Mouse (Mus musculus): ENCODE measurements at regions not wholly inside any gene's neighbourhood (a gene's known extent, or its start where the extent isn't known, plus 50 kb on each side); places are given as distances from the start of the nearest gene placed in this dataset.

- TF ChIP-seq POU5F1 (IDR thresholded peaks at IDR 0.05; ENCODE audit: borderline replicate concordance, low read length): no peak
- TF ChIP-seq CTCF (conservative IDR thresholded peaks at IDR 0.05; ENCODE audit: low read length): no peak
- no peak for TF ChIP-seq NANOG (IDR thresholded peaks at IDR 0.05; ENCODE audit: borderline replicate concordance, low read length)
- Histone ChIP-seq H3K36me3 (ENCODE audit: insufficient read depth, low read length) (no peaks in the 10 kb centered on the region), H3K9me3 (ENCODE audit: low read length) (no peaks in the 10 kb centered on the region), H3K4me3 (replicated peaks; ENCODE audit: low read length) (no peak overlapping the region), H3K4me1 (replicated peaks; ENCODE audit: low read depth, low read length) (no peaks in the 10 kb centered on the region), H3K27me3 (ENCODE audit: insufficient read depth, low read length) (no peaks in the 10 kb centered on the region)
These were observed 498.0 kb upstream of the Jmjd1c start for GRCm38 (mm10) chr10:66597952-66598351.

GRCm38 (mm10) chr10:66607141-66607540 is 488.8 kb upstream of the Jmjd1c start:
- no peak for TF ChIP-seq CTCF (conservative IDR thresholded peaks at IDR 0.05; ENCODE audit: low read length)
- no peak for TF ChIP-seq POU5F1 (IDR thresholded peaks at IDR 0.05; ENCODE audit: borderline replicate concordance, low read length)
- TF ChIP-seq NANOG (IDR thresholded peaks at IDR 0.05; ENCODE audit: borderline replicate concordance, low read length): no peak
- H3K36me3 ChIP-seq (ENCODE audit: insufficient read depth, low read length): no peaks in the 10 kb centered on the region

GRCm38 (mm10) chr10:66616280-66616679 is 479.6 kb upstream of the Jmjd1c start:
- no peak overlapping the region for H3K4me3 ChIP-seq (replicated peaks; ENCODE audit: low read length)
- TF ChIP-seq POU5F1 (IDR thresholded peaks at IDR 0.05; ENCODE audit: borderline replicate concordance, low read length): no peak

More at GRCm38 (mm10) chr10:66607141-66607540, 488.8 kb upstream of the Jmjd1c start:
- no peaks in the 10 kb centered on the region for H3K4me1 ChIP-seq (replicated peaks; ENCODE audit: low read depth, low read length)
- H3K4me3 ChIP-seq (replicated peaks; ENCODE audit: low read length): no peak overlapping the region
- H3K9me3 ChIP-seq (ENCODE audit: low read length): no peaks in the 10 kb centered on the region
- H3K27me3 ChIP-seq (ENCODE audit: insufficient read depth, low read length): no peaks in the 10 kb centered on the region

GRCm38 (mm10) chr10:66630996-66631395 is 464.9 kb upstream of the Jmjd1c start:
- H3K36me3 ChIP-seq (ENCODE audit: insufficient read depth, low read length): no peaks in the 10 kb centered on the region
- no peaks in the 10 kb centered on the region for H3K4me1 ChIP-seq (replicated peaks; ENCODE audit: low read depth, low read length)
- no peaks in the 10 kb centered on the region for H3K9me3 ChIP-seq (ENCODE audit: low read length)
- no peak overlapping the region for H3K4me3 ChIP-seq (replicated peaks; ENCODE audit: low read length)
- H3K27me3 ChIP-seq (ENCODE audit: insufficient read depth, low read length): no peaks in the 10 kb centered on the region
- TF ChIP-seq CTCF (conservative IDR thresholded peaks at IDR 0.05; ENCODE audit: low read length) (no peak), POU5F1 (IDR thresholded peaks at IDR 0.05; ENCODE audit: borderline replicate concordance, low read length) (no peak), NANOG (IDR thresholded peaks at IDR 0.05; ENCODE audit: borderline replicate concordance, low read length) (no peak)

More at GRCm38 (mm10) chr10:66616280-66616679, 479.6 kb upstream of the Jmjd1c start:
- H3K36me3 ChIP-seq (ENCODE audit: insufficient read depth, low read length): no peaks in the 10 kb centered on the region
- H3K4me1 ChIP-seq (replicated peaks; ENCODE audit: low read depth, low read length): no peaks in the 10 kb centered on the region
- H3K9me3 ChIP-seq (ENCODE audit: low read length): peaks cover 30% of the 10 kb centered on the region
- H3K27me3 ChIP-seq (ENCODE audit: insufficient read depth, low read length): no peaks in the 10 kb centered on the region

- Histone ChIP-seq H3K4me3 (replicated peaks; ENCODE audit: low read length) (no peak overlapping the region), H3K27me3 (ENCODE audit: insufficient read depth, low read length) (no peaks in the 10 kb centered on the region), H3K36me3 (ENCODE audit: insufficient read depth, low read length) (no peaks in the 10 kb centered on the region), H3K9me3 (ENCODE audit: low read length) (no peaks in the 10 kb centered on the region), H3K4me1 (replicated peaks; ENCODE audit: low read depth, low read length) (no peaks in the 10 kb centered on the region)
- TF ChIP-seq POU5F1 (IDR thresholded peaks at IDR 0.05; ENCODE audit: borderline replicate concordance, low read length): no peak
- TF ChIP-seq NANOG (IDR thresholded peaks at IDR 0.05; ENCODE audit: borderline replicate concordance, low read length): no peak
- TF ChIP-seq CTCF (conservative IDR thresholded peaks at IDR 0.05; ENCODE audit: low read length): no peak
These were observed 454.8 kb upstream of the Jmjd1c start for GRCm38 (mm10) chr10:66640890-66641847.

- TF ChIP-seq CTCF (conservative IDR thresholded peaks at IDR 0.05; ENCODE audit: low read length): no peak
- TF ChIP-seq NANOG (IDR thresholded peaks at IDR 0.05; ENCODE audit: borderline replicate concordance, low read length): no peak
- no peak for TF ChIP-seq POU5F1 (IDR thresholded peaks at IDR 0.05; ENCODE audit: borderline replicate concordance, low read length)
- H3K36me3 ChIP-seq (ENCODE audit: insufficient read depth, low read length): no peaks in the 10 kb centered on the region
- no peaks in the 10 kb centered on the region for H3K4me1 ChIP-seq (replicated peaks; ENCODE audit: low read depth, low read length)
- H3K4me3 ChIP-seq (replicated peaks; ENCODE audit: low read length): no peak overlapping the region
- H3K27me3 ChIP-seq (ENCODE audit: insufficient read depth, low read length): no peaks in the 10 kb centered on the region
- H3K9me3 ChIP-seq (ENCODE audit: low read length): no peaks in the 10 kb centered on the region
These were observed 454.0 kb upstream of the Jmjd1c start for GRCm38 (mm10) chr10:66641966-66642365.

- no peak overlapping the region for H3K4me3 ChIP-seq (replicated peaks; ENCODE audit: low read length)
- H3K36me3 ChIP-seq (ENCODE audit: insufficient read depth, low read length): no peaks in the 10 kb centered on the region
- no peaks in the 10 kb centered on the region for H3K4me1 ChIP-seq (replicated peaks; ENCODE audit: low read depth, low read length)
- no peak for TF ChIP-seq NANOG (IDR thresholded peaks at IDR 0.05; ENCODE audit: borderline replicate concordance, low read length)
- no peak for TF ChIP-seq CTCF (conservative IDR thresholded peaks at IDR 0.05; ENCODE audit: low read length)
- TF ChIP-seq POU5F1 (IDR thresholded peaks at IDR 0.05; ENCODE audit: borderline replicate concordance, low read length): no peak
- H3K9me3 ChIP-seq (ENCODE audit: low read length): no peaks in the 10 kb centered on the region
- no peaks in the 10 kb centered on the region for H3K27me3 ChIP-seq (ENCODE audit: insufficient read depth, low read length)
These were observed 452.8 kb upstream of the Jmjd1c start for GRCm38 (mm10) chr10:66643160-66643559.

GRCm38 (mm10) chr10:66657520-66657919 is 438.4 kb upstream of the Jmjd1c start:
- no peaks in the 10 kb centered on the region for H3K27me3 ChIP-seq (ENCODE audit: insufficient read depth, low read length)
- H3K36me3 ChIP-seq (ENCODE audit: insufficient read depth, low read length): no peaks in the 10 kb centered on the region
- peaks cover 6% of the 10 kb centered on the region; the same call in 1 of the 2 replicates for H3K9me3 ChIP-seq (ENCODE audit: low read length)
- TF ChIP-seq CTCF (conservative IDR thresholded peaks at IDR 0.05; ENCODE audit: low read length) (no peak), POU5F1 (IDR thresholded peaks at IDR 0.05; ENCODE audit: borderline replicate concordance, low read length) (no peak), NANOG (IDR thresholded peaks at IDR 0.05; ENCODE audit: borderline replicate concordance, low read length) (no peak)
- H3K4me3 ChIP-seq (replicated peaks; ENCODE audit: low read length): no peak overlapping the region
- no peaks in the 10 kb centered on the region for H3K4me1 ChIP-seq (replicated peaks; ENCODE audit: low read depth, low read length)
